Mouse (Mus musculus) C2C12 (cell line): Measurements from ENCODE around the gene Xpnpep2.

Source experiments
- CTCF ChIP-seq: IDR thresholded peaks from one replicate; pipeline ENCODE4 v1.5.1; 2011; ENCODE audit not compliant: control insufficient read depth, insufficient read depth, insufficient read length
- USF1 ChIP-seq: IDR thresholded peaks from one replicate; pipeline ENCODE4 v1.6.1; 2011; ENCODE audit warnings: low read depth, mild to moderate bottlenecking, control low read depth, moderate library complexity

DNA sequence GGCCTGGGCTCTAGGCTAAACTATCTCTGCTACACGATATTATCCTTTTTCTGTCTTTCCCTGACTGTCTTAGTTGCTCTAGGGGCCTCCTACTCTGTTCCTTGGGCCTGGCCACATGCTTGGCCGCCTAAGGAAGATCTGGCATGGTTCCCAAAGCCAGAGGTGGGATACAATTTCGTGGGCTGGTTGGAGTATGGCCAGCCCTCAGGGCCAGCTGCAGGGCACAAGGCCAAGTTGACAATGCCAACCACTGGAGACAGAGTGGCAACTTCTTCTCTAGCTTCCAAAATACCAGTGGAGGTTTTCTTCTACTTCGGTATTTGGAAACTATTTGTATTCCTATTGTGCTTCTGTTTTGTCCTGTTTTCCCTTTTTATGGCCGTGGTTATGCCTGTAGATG lies 26.2 kb upstream of the Xpnpep2 start:
- TF ChIP-seq CTCF (no peak), USF1 (no peak)
